Mouse (Mus musculus): ENCODE data around the gene Rorc. TPM values are rescaled to one million over a fixed set of nuclear protein-coding genes. Genes with fewer than 3 reads are reported as not detected.

The Rorc gene
- polyA plus RNA-seq, 1 experiment from 2014 or later: 0.15 TPM

- Histone ChIP-seq H3K9me3 (replicated peaks) (no peaks in the 10 kb centered on the region), H3K4me3 (no peak overlapping the region), H3K36me3 (no peaks in the 10 kb centered on the region), H3K4me1 (peaks cover 10% of the 10 kb centered on the region), H3K27me3 (ENCODE audit: low read depth, poor library complexity, severe bottlenecking) (peaks cover 15% of the 10 kb centered on the region), H3K27ac (no peak overlapping the region)
- DNase-seq (ENCODE audit: low spot score): no peak
- 72% methylated on average over 5 of the region's 5 CpGs for WGBS
Observed at GRCm38 (mm10) chr3:94382308-94382707, 9.7 kb downstream of the Rorc start.

DNA sequence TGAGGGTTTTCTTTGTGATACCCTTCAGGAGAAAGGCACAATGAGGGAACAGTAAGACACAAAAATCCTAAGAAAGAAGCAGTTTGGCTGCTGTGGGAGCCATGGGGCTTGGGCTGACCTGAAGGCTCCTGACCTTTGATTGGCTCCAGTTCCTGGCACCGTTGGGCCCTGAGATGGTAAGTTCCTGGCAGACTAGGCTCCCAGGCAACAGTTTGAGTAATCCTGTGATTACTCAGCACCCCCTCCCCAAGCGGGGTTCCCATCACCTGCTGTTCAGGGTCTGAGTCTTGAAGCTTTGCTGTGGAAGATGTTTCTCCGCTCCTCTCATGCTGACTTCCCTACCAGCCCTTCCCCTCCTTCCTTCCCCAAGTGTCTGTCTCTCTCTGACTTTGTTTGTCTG, 10.9 kb downstream of the Rorc start:
- no peaks in the 10 kb centered on the region for H3K9me3 ChIP-seq (replicated peaks)
- H3K27me3 ChIP-seq (ENCODE audit: low read depth, poor library complexity, severe bottlenecking): 0 out of 2 replicates have a peak, but pooled peaks cover 5% of the 10 kb centered on the region
- no peak for DNase-seq (ENCODE audit: low spot score)
- 76% methylated on average over 3 of the region's 3 CpGs for whole genome bisulfite sequencing
- peaks cover 8% of the 10 kb centered on the region; the same call in 1 of the 2 replicates for H3K4me1 ChIP-seq
- no peaks in the 10 kb centered on the region for H3K36me3 ChIP-seq
- H3K27ac ChIP-seq: no peak overlapping the region
- H3K4me3 ChIP-seq: no peak overlapping the region

DNA sequence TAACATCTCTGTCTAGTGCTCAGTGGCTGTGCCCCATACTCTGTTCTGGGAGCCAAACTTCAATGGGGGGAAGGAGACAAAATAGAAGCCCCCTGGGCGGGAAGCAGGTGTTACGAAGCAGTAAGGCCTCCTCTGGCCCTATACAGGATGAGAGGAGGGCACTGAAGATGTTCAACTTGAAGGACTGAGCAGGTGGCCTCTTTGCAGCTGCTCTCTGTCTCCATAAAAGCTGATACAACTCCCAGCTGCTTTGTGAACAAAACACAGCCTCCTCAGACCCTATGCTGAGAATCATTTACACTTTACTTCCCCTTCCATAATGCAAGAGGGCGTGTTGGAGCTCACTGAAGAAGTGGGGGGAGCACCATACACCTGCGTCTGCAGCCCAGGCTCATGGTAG, 14.1 kb downstream of the Rorc start:
- Histone ChIP-seq H3K9me3 (replicated peaks) (no peaks in the 10 kb centered on the region), H3K4me1 (no peaks in the 10 kb centered on the region), H3K4me3 (no peak overlapping the region), H3K27ac (no peak overlapping the region), H3K27me3 (ENCODE audit: low read depth, poor library complexity, severe bottlenecking) (no peaks in the 10 kb centered on the region), H3K36me3 (no peaks in the 10 kb centered on the region)
- no peak for DNase-seq (ENCODE audit: low spot score)
- WGBS: 73% methylated on average over 4 of the region's 4 CpGs

DNA sequence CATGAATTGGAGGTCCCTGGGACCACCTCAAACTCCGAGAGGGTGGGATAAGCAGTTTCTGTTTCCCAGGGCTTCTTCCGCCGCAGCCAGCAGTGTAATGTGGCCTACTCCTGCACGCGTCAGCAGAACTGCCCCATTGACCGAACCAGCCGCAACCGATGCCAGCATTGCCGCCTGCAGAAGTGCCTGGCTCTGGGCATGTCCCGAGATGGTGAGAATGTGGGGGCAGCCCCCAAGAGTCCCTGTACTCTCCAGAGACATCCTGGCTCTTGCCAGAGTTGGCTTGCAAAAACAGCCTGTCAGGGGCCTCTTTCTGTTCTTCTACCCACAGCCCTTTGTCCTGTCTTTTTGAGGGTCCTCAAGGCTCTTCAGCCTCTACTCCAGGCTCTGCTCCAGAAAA, 14.8 kb downstream of the Rorc start:
- H3K36me3 ChIP-seq: no peaks in the 10 kb centered on the region
- WGBS: 91% methylated on average over 10 of the region's 10 CpGs
- no peaks in the 10 kb centered on the region for H3K4me1 ChIP-seq
- H3K27me3 ChIP-seq (ENCODE audit: low read depth, poor library complexity, severe bottlenecking): no peaks in the 10 kb centered on the region
- no peak for DNase-seq (ENCODE audit: low spot score)
- H3K27ac ChIP-seq: no peak overlapping the region
- H3K4me3 ChIP-seq: no peak overlapping the region
- no peaks in the 10 kb centered on the region for H3K9me3 ChIP-seq (replicated peaks)

DNA sequence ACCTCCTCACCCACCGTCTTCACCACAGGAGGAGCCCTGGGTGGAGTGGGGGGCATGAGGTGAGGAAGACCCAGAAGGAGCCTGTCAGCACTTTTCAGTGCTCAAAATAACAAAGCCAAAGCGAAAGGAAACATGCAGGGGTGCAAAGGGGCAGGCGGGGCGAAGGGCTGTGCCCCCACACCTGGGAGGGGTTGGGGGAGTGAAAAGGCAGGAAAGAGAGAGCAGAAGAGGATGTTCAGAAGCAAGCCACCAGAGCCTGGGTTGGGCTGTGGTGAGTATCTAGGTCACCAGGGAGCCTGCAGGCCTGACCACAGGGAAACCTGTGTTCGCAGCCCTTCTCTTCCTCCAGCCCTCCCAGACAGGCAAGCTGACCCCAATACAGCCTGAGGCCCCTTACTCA, 15.5 kb downstream of the Rorc start:
- Histone ChIP-seq H3K4me1 (no peaks in the 10 kb centered on the region), H3K9me3 (replicated peaks) (no peaks in the 10 kb centered on the region), H3K27ac (no peak overlapping the region), H3K36me3 (no peaks in the 10 kb centered on the region), H3K27me3 (ENCODE audit: low read depth, poor library complexity, severe bottlenecking) (no peaks in the 10 kb centered on the region), H3K4me3 (no peak overlapping the region)
- WGBS: 85% methylated on average over 5 of the region's 5 CpGs
- DNase-seq (ENCODE audit: low spot score): no peak

- Histone ChIP-seq H3K36me3 (no peaks in the 10 kb centered on the region), H3K27me3 (ENCODE audit: low read depth, poor library complexity, severe bottlenecking) (no peaks in the 10 kb centered on the region), H3K27ac (no peak overlapping the region), H3K4me3 (no peak overlapping the region), H3K4me1 (no peaks in the 10 kb centered on the region), H3K9me3 (replicated peaks) (no peaks in the 10 kb centered on the region)
- WGBS: 95% methylated on average over 16 of the region's 16 CpGs
- DNase-seq (ENCODE audit: low spot score): no peak
Observed at GRCm38 (mm10) chr3:94389420-94389819, 16.8 kb downstream of the Rorc start.

- no peaks in the 10 kb centered on the region for H3K27me3 ChIP-seq (ENCODE audit: low read depth, poor library complexity, severe bottlenecking)
- H3K36me3 ChIP-seq: no peaks in the 10 kb centered on the region
- no peaks in the 10 kb centered on the region for H3K9me3 ChIP-seq (replicated peaks)
- no peak overlapping the region for H3K4me3 ChIP-seq
- 80% methylated on average over 5 of the region's 5 CpGs for WGBS
- no peak overlapping the region for H3K27ac ChIP-seq
- H3K4me1 ChIP-seq: no peaks in the 10 kb centered on the region
- no peak for DNase-seq (ENCODE audit: low spot score)
Observed at GRCm38 (mm10) chr3:94391001-94391400, 18.4 kb downstream of the Rorc start.

GRCm38 (mm10) chr3:94392128-94392527, 19.5 kb downstream of the Rorc start:
- Histone ChIP-seq H3K27me3 (ENCODE audit: low read depth, poor library complexity, severe bottlenecking) (peaks cover 9% of the 10 kb centered on the region), H3K9me3 (replicated peaks) (no peaks in the 10 kb centered on the region), H3K27ac (no peak overlapping the region), H3K4me1 (no peaks in the 10 kb centered on the region), H3K4me3 (no peak overlapping the region), H3K36me3 (no peaks in the 10 kb centered on the region)
- 80% methylated on average over 2 of the region's 2 CpGs for WGBS
- no peak for DNase-seq (ENCODE audit: low spot score)

DNA sequence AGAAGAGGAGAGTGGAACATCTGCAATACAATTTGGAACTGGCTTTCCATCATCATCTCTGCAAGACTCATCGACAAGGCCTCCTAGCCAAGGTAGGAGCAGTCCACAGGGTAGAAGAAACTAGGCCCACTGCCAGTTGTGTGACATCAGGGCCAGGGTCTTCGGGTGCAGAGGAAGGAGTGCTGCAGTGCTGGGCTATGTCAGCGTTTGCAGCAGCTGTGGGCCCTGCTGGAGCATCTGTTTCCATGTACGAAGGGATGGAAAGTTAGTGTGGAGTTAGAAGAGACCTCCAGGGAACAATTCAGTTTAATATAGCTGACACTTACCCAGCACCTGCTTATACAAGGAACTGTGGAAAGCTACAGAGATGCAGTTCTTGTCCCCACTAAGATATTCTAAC, 20.5 kb downstream of the Rorc start:
- Histone ChIP-seq H3K36me3 (no peaks in the 10 kb centered on the region), H3K27me3 (ENCODE audit: low read depth, poor library complexity, severe bottlenecking) (peaks cover 18% of the 10 kb centered on the region), H3K4me1 (no peaks in the 10 kb centered on the region), H3K4me3 (no peak overlapping the region), H3K9me3 (replicated peaks) (no peaks in the 10 kb centered on the region), H3K27ac (no peak overlapping the region)
- DNase-seq (ENCODE audit: low spot score): no peak
- WGBS: 78% methylated on average over 4 of the region's 4 CpGs

DNA sequence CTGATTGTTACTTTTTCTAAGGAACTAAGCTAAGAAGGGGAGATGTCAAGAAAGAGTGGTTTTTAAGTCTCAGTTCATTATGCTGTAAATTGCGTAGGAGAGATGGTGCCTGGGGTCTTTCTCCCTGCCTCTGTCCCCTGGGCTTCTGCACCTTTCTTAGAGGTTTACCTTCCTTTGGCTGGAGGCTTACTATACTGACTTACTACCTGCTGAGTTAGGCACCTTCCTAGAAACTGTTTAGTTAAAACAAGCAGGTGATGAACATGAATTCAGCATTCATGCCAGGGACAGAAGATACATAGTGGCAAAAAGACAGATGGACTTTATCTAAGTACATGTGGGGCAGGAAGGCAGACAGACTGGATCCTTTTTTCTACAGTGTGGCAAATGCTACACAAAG, 23.7 kb downstream of the Rorc start:
- WGBS: 74% methylated on average over 1 of the region's 1 CpGs
- H3K9me3 ChIP-seq (replicated peaks): no peaks in the 10 kb centered on the region
- H3K4me3 ChIP-seq: no peak overlapping the region
- H3K36me3 ChIP-seq: no peaks in the 10 kb centered on the region
- H3K27me3 ChIP-seq (ENCODE audit: low read depth, poor library complexity, severe bottlenecking): peaks cover 51% of the 10 kb centered on the region
- H3K4me1 ChIP-seq: peaks cover 8% of the 10 kb centered on the region
- DNase-seq (ENCODE audit: low spot score): no peak
- H3K27ac ChIP-seq: no peak overlapping the region

GRCm38 (mm10) chr3:94396851-94397250, 24.3 kb downstream of the Rorc start:
- WGBS: 84% methylated on average over 4 of the region's 4 CpGs

DNA sequence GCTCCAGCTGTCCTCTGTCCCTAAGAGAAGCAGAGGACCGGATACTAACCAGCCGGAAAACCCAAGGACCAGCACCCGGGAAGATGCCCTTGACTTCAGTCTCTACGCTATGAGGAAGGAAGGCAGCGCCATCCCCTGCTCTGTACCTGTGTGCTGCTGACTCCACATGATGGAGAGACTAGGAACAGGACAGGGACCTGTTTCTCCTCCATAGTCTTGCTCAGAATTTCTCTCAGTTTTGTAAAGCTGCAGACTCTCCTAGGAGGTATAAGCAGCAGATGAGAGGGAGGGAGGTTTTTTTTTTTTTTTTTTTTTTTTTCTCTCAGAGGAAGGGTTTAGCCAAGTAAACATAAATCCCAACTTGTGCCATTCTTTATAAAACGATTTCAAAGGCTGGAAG, 25.6 kb downstream of the Rorc start, which contains the start of gene Lingo4:
TSS of gene Lingo4 (plus strand) at position 301 of the 400 bp plus-strand sequence.
- H3K4me3 ChIP-seq: peak within 1 kb of the TSS; percentile 37
- peaks cover 13% of the 10 kb centered on the region for H3K4me1 ChIP-seq
- peaks cover 70% of the 10 kb centered on the region for H3K27me3 ChIP-seq (ENCODE audit: low read depth, poor library complexity, severe bottlenecking)
- H3K36me3 ChIP-seq: no peaks in the 10 kb centered on the region
- 70% methylated on average over 6 of the region's 6 CpGs for WGBS
- H3K27ac ChIP-seq: no peak within 1 kb of the TSS
- DNase-seq (ENCODE audit: low spot score): no peak
- no peaks in the 10 kb centered on the region for H3K9me3 ChIP-seq (replicated peaks)

More at GRCm38 (mm10) chr3:94396851-94397250, 24.3 kb downstream of the Rorc start:
- peaks cover 56% of the 10 kb centered on the region for H3K27me3 ChIP-seq (ENCODE audit: low read depth, poor library complexity, severe bottlenecking)
- H3K4me1 ChIP-seq: peaks cover 8% of the 10 kb centered on the region
- H3K27ac ChIP-seq: no peak overlapping the region
- DNase-seq (ENCODE audit: low spot score): no peak
- H3K4me3 ChIP-seq: no peak overlapping the region
- no peaks in the 10 kb centered on the region for H3K36me3 ChIP-seq
- no peaks in the 10 kb centered on the region for H3K9me3 ChIP-seq (replicated peaks)

DNA sequence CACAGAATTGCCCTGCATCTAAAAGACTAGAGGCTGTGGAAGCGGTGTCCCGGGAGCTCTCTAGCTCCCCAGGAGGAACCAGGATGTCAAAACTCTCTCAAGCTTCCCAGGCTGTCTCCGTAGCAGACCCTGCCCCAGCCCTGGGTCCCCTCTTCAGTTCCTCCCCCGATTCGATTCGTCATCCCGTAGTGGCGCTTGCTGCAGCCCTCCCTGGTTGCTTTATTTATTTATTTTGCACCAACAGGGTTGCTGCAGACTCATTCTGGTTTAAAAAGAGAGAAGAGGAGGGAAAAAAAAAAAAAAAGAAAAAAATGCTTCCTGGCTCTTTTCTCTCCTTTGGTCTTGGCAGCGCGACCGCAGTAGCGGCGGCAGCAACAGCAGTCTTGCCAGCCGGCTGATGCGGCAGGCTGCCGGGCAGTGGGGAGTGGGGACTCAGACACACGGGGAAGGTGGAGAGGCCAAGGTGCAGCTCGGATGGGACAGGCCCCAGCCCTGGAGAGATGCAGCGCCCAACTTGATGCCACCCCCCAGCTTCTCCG, 26.4 kb downstream of the Rorc start:
- Histone ChIP-seq H3K9me3 (replicated peaks) (no peaks in the 10 kb centered on the region), H3K27ac (no peak overlapping the region), H3K4me3 (peak overlapping the region; percentile 37), H3K27me3 (ENCODE audit: low read depth, poor library complexity, severe bottlenecking) (peaks cover 78% of the 10 kb centered on the region), H3K4me1 (peaks cover 16% of the 10 kb centered on the region), H3K36me3 (no peaks in the 10 kb centered on the region)
- peak; percentile 45 for DNase-seq (ENCODE audit: low spot score)
- 4% methylated on average over 20 of the region's 20 CpGs for WGBS
